Mouse (Mus musculus) CH12F3 (cell line): ENCODE results near the gene Gm11042.

Source experiments
- in situ Hi-C: fragments of 300-500 bp; cut with MboI; formaldehyde crosslinking; loops from 2 replicates; pipeline ENCODE4 v1.14.3; 2020; ENCODE audit warnings: low sequenced_read_pairs

The Gm11042 gene

GRCm38 (mm10) chr12:74293624-74294023, 22.6 kb downstream of the Gm11042 start:
- in situ Hi-C loops: loop anchor here (25.0 kb wide), 1 partner anchor 581 kb away; no protein-coding TSS in a partner anchor

GRCm38 (mm10) chr12:74290983-74291382, 25.2 kb downstream of the Gm11042 start:
- in situ Hi-C loops: loop anchor here (25.0 kb wide), 1 partner anchor 579 kb away; no protein-coding TSS in a partner anchor

GRCm38 (mm10) chr12:74284685-74285054, 31.5 kb downstream of the Gm11042 start:
- in situ Hi-C loops: loop anchor here (25.0 kb wide), 1 partner anchor 572 kb away; no protein-coding TSS in a partner anchor

- in situ Hi-C loops: loop anchor here (25.0 kb wide), 1 partner anchor 572 kb away; no protein-coding TSS in a partner anchor
Observed at GRCm38 (mm10) chr12:74284020-74284684, 32.0 kb downstream of the Gm11042 start.

- in situ Hi-C loops: loop anchor here (25.0 kb wide), 1 partner anchor 571 kb away; no protein-coding TSS in a partner anchor
Observed at GRCm38 (mm10) chr12:74282846-74283245, 33.3 kb downstream of the Gm11042 start.

- in situ Hi-C loops: loop anchor here (25.0 kb wide), 1 partner anchor 569 kb away; no protein-coding TSS in a partner anchor
Observed at GRCm38 (mm10) chr12:74281403-74281802, 34.8 kb downstream of the Gm11042 start.

- in situ Hi-C loops: loop anchor here (25.0 kb wide), 1 partner anchor 565 kb away; no protein-coding TSS in a partner anchor
Observed at GRCm38 (mm10) chr12:74277265-74277664, 38.9 kb downstream of the Gm11042 start.

- in situ Hi-C loops: no loop called here
Observed at GRCm38 (mm10) chr12:74272545-74272944, 43.6 kb downstream of the Gm11042 start.

GRCm38 (mm10) chr12:74268644-74269285, 47.4 kb downstream of the Gm11042 start:
- in situ Hi-C loops: no loop called here

- in situ Hi-C loops: no loop called here
Observed at GRCm38 (mm10) chr12:74267049-74267448, 49.1 kb downstream of the Gm11042 start.
